ENCODE assay signal across 18 mouse cellular contexts in genomic region chr6:146731031-146731430, GRCm38 (mm10).
"Had no signal": no experiment of that assay in that cellular context is flagged by ENCODE, and none has a peak within 500 bp of the region (broad histone marks: within the 10 kb centered on the region; RNA-seq: fewer than 3 reads in every experiment).

No protein-coding gene starts in this region.

- ATAC-seq: midbrain, embryonic 13.5 days; midbrain, embryonic 16.5 days had no signal

- H3K4me2 ChIP-seq: liver, embryonic 11.5 days; lung, embryonic 15.5 days; midbrain, embryonic 13.5 days; neural tube, embryonic 13.5 days had no signal

- H3K9me3 ChIP-seq: lung, embryonic 15.5 days; megakaryocyte, embryonic 14.5 days; midbrain, embryonic 10.5 days; midbrain, embryonic 13.5 days; neural tube, embryonic 13.5 days had no signal

- DNase-seq: kidney, postnatal 10 days; kidney, postnatal 36 days; layer of hippocampus, postnatal 36 days; lung, adult 18-20 months; lung, postnatal 10 days; lung, postnatal 36 days; thymus, adult 18-20 months; thymus, postnatal 36 days had no signal

- H3K36me3 ChIP-seq: lung, embryonic 15.5 days; midbrain, embryonic 10.5 days; midbrain, embryonic 13.5 days; neural tube, embryonic 13.5 days had no signal

- H3K4me3 ChIP-seq: left cerebral cortex, adult 2 months; lung, embryonic 15.5 days; megakaryocyte, embryonic 14.5 days; midbrain, embryonic 10.5 days; midbrain, embryonic 13.5 days; myocyte; neural tube, embryonic 13.5 days had no signal

- H3K9ac ChIP-seq: liver, embryonic 14.5 days; lung, embryonic 15.5 days; midbrain, embryonic 13.5 days; neural tube, embryonic 13.5 days had no signal

- H3K27ac ChIP-seq: left cerebral cortex, adult 2 months; liver, embryonic 14.5 days; lung, embryonic 15.5 days; midbrain, embryonic 10.5 days; midbrain, embryonic 13.5 days; neural tube, embryonic 13.5 days had no signal

- H3K27me3 ChIP-seq: lung, embryonic 15.5 days; megakaryocyte, embryonic 14.5 days; midbrain, embryonic 13.5 days; neural tube, embryonic 13.5 days had no signal
